In genomic region chr3:138248011-138248410, GRCm38 (mm10) we compare ENCODE assay signal across 14 mouse cellular contexts. TPM values are rescaled to one million over a fixed set of nuclear protein-coding genes. Genes with fewer than 3 reads are reported as not detected.
DNase-seq lines count a peak whose midpoint lies in the region; ATAC-seq lines count a peak whose summit lies in the region.
"Had no signal": no experiment of that assay in that cellular context is flagged by ENCODE, and none has a peak within 500 bp of the region (broad histone marks: within the 10 kb centered on the region; RNA-seq: fewer than 3 reads in every experiment).

No protein-coding gene starts in this region.

- intact Hi-C loops in heart, postnatal 25 days (cut with DNase I): loop anchor here (2.0 kb wide), 1 partner anchor 29 kb away; no protein-coding TSS in a partner anchor

- no peak overlapping the region for H3K4me3 ChIP-seq in midbrain, embryonic 11.5 days (ENCODE audit: low read depth, low read length)
- no peak overlapping the region for H3K4me3 ChIP-seq in midbrain, embryonic 16.5 days (ENCODE audit: low read depth, low read length)
- no peak overlapping the region for H3K4me3 ChIP-seq in kidney, embryonic 16.5 days (ENCODE audit: low read length)
- H3K4me3 ChIP-seq in stomach, embryonic 16.5 days (replicated peaks; ENCODE audit: low read length): no peak overlapping the region
- H3K4me3 ChIP-seq: forebrain, embryonic 13.5 days had no signal

- no peak overlapping the region for H3K9ac ChIP-seq in midbrain, embryonic 11.5 days (ENCODE audit: low read length)
- H3K9ac ChIP-seq in midbrain, embryonic 16.5 days (ENCODE audit: low read depth, low read length): no peak overlapping the region
- 0 out of 2 replicates have a peak overlapping the region, but pooled peaks have one; percentile 12 for H3K9ac ChIP-seq in kidney, embryonic 16.5 days (replicated peaks; ENCODE audit: low read length)
- H3K9ac ChIP-seq in stomach, embryonic 16.5 days (ENCODE audit: low read length): no peak overlapping the region
- H3K9ac ChIP-seq: forebrain, embryonic 13.5 days had no signal

- H3K4me1 ChIP-seq in midbrain, embryonic 11.5 days (ENCODE audit: control insufficient read depth, insufficient read depth, low read length): no peaks in the 10 kb centered on the region
- no peaks in the 10 kb centered on the region; the same call in 1 of the 2 replicates for H3K4me1 ChIP-seq in midbrain, embryonic 16.5 days (ENCODE audit: control insufficient read depth, insufficient read depth, low read length)
- peaks cover 26% of the 10 kb centered on the region for H3K4me1 ChIP-seq in kidney, embryonic 16.5 days (ENCODE audit: insufficient read depth, low read length)
- no peaks in the 10 kb centered on the region for H3K4me1 ChIP-seq in stomach, embryonic 16.5 days (ENCODE audit: control insufficient read depth, insufficient read depth, low read length)
- H3K4me1 ChIP-seq: forebrain, embryonic 13.5 days had no signal

- H3K27ac ChIP-seq in midbrain, embryonic 11.5 days (ENCODE audit: low read depth, low read length): no peak overlapping the region
- no peak overlapping the region for H3K27ac ChIP-seq in midbrain, embryonic 16.5 days (ENCODE audit: low read length)
- peak overlapping the region; percentile 82 for H3K27ac ChIP-seq in kidney, embryonic 16.5 days (ENCODE audit: low read length)
- no peak overlapping the region for H3K27ac ChIP-seq in stomach, embryonic 16.5 days (ENCODE audit: low read length)
- H3K27ac ChIP-seq: forebrain, embryonic 13.5 days had no signal

- H3K36me3 ChIP-seq in midbrain, embryonic 11.5 days (ENCODE audit: control insufficient read depth, insufficient read depth, low read length): no peaks in the 10 kb centered on the region
- no peaks in the 10 kb centered on the region for H3K36me3 ChIP-seq in midbrain, embryonic 16.5 days (ENCODE audit: control insufficient read depth, insufficient read depth, low read length)
- no peaks in the 10 kb centered on the region for H3K36me3 ChIP-seq in kidney, embryonic 16.5 days (ENCODE audit: insufficient read depth, low read length)
- no peaks in the 10 kb centered on the region for H3K36me3 ChIP-seq in stomach, embryonic 16.5 days (ENCODE audit: control insufficient read depth, insufficient read depth, low read length)

- 73% methylated on average over 7 of the region's 7 CpGs for WGBS in midbrain, embryonic 11.5 days
- WGBS in midbrain, embryonic 16.5 days: 77% methylated on average over 7 of the region's 7 CpGs
- 29% methylated on average over 7 of the region's 7 CpGs for WGBS in kidney, embryonic 16.5 days
- 68% methylated on average over 7 of the region's 7 CpGs for WGBS in stomach, embryonic 16.5 days

- no peak overlapping the region for H3K4me2 ChIP-seq in midbrain, embryonic 11.5 days
- no peak overlapping the region for H3K4me2 ChIP-seq in midbrain, embryonic 16.5 days (ENCODE audit: low read length)
- no peak overlapping the region; the same call in 1 of the 2 replicates for H3K4me2 ChIP-seq in kidney, embryonic 16.5 days (replicated peaks; ENCODE audit: low read depth, low read length)
- no peak overlapping the region for H3K4me2 ChIP-seq in stomach, embryonic 16.5 days (ENCODE audit: low read depth, low read length)
- H3K4me2 ChIP-seq: forebrain, embryonic 13.5 days had no signal

- H3K9me3 ChIP-seq in midbrain, embryonic 11.5 days (ENCODE audit: control insufficient read depth, low read length): no peaks in the 10 kb centered on the region
- no peaks in the 10 kb centered on the region for H3K9me3 ChIP-seq in midbrain, embryonic 16.5 days (replicated peaks; ENCODE audit: control insufficient read depth, low read length, poor library complexity, severe bottlenecking)
- H3K9me3 ChIP-seq in kidney, embryonic 16.5 days (ENCODE audit: low read length): no peaks in the 10 kb centered on the region
- no peaks in the 10 kb centered on the region for H3K9me3 ChIP-seq in stomach, embryonic 16.5 days (replicated peaks; ENCODE audit: control insufficient read depth, low read length)
- H3K9me3 ChIP-seq: forebrain, embryonic 13.5 days had no signal

- ATAC-seq in midbrain, embryonic 11.5 days (ENCODE audit: low FRiP score): no peak
- ATAC-seq in midbrain, embryonic 16.5 days: no peak
- ATAC-seq in kidney, embryonic 16.5 days (ENCODE audit: low FRiP score, low TSS enrichment): peak; percentile 97
- ATAC-seq in stomach, embryonic 16.5 days (ENCODE audit: insufficient read depth, low FRiP score): peak; percentile 27; the same call in 1 of the 2 replicates
- ATAC-seq: forebrain, embryonic 13.5 days had no signal

- H3K27me3 ChIP-seq in midbrain, embryonic 11.5 days (ENCODE audit: control insufficient read depth, insufficient read depth, low read length): no peaks in the 10 kb centered on the region
- H3K27me3 ChIP-seq in midbrain, embryonic 16.5 days (ENCODE audit: control insufficient read depth, insufficient read depth, low read depth, low read length): no peaks in the 10 kb centered on the region
- no peaks in the 10 kb centered on the region for H3K27me3 ChIP-seq in kidney, embryonic 16.5 days (ENCODE audit: insufficient read depth, low read length)
- H3K27me3 ChIP-seq in stomach, embryonic 16.5 days (ENCODE audit: control insufficient read depth, insufficient read depth, low read length): no peaks in the 10 kb centered on the region
- H3K27me3 ChIP-seq: forebrain, embryonic 13.5 days had no signal

- peak; percentile 29 for DNase-seq in heart, adult 8-10 months (ENCODE audit: low spot score)
- DNase-seq in heart, postnatal 25 days (ENCODE audit: low spot score): no peak
- peak; percentile 12 for DNase-seq in midbrain, embryonic 11.5 days (ENCODE audit: low spot score, missing footprints)
- no peak for DNase-seq in MN1 (ENCODE audit: low spot score)
- DNase-seq in thymus, postnatal 14 days: no peak
- DNase-seq: cerebellum, adult 8-10 months had no signal

RNA-seq across cellular contexts. Expression of gene Adh1, which starts 12.8 kb away (rescaled TPM):
- total RNA-seq in heart, adult 8-10 months (2022): 10 to 100 TPM; 26.8 to 55.8 (median 33.1) TPM
- 10 to 100 TPM; 25.6 to 40.3 TPM for total RNA-seq in heart, postnatal 25 days (2021)
- 0.23 and 0.48 TPM in 2 replicates for polyA plus RNA-seq in midbrain, embryonic 11.5 days (2014; fragmentation: Nextera tagmentation; extraction: Ambion mirVana)
- 1.1 TPM in 2 replicates for polyA plus RNA-seq in midbrain, embryonic 16.5 days (2015; fragmentation: Nextera tagmentation; extraction: Ambion mirVana)
- 77.6 and 115 TPM in 2 replicates for polyA plus RNA-seq in kidney, embryonic 16.5 days (2015; fragmentation: Nextera tagmentation; extraction: Ambion mirVana)
- 63.3 and 92.5 TPM in 2 replicates for polyA plus RNA-seq in stomach, embryonic 16.5 days (2015; fragmentation: Nextera tagmentation; extraction: Ambion mirVana)
- total RNA-seq: hematopoietic stem cell, adult 5-6 weeks had no signal

RNA-seq across cellular contexts. Expression of gene Adh7, which starts 30.5 kb away (rescaled TPM):
- total RNA-seq in heart, adult 8-10 months (2022): under 1 TPM; 0.11 to 0.81 (median 0.47) TPM
- total RNA-seq in heart, postnatal 25 days (2021): under 1 TPM; 0.08 to 0.14 TPM
- polyA plus RNA-seq in midbrain, embryonic 11.5 days (2014; fragmentation: Nextera tagmentation; extraction: Ambion mirVana): 0.11 and 0.16 TPM in 2 replicates
- polyA plus RNA-seq in midbrain, embryonic 16.5 days (2015; fragmentation: Nextera tagmentation; extraction: Ambion mirVana): 1.3 and 1.6 TPM in 2 replicates
- 0.46 and 0.66 TPM in 2 replicates for polyA plus RNA-seq in kidney, embryonic 16.5 days (2015; fragmentation: Nextera tagmentation; extraction: Ambion mirVana)
- polyA plus RNA-seq in stomach, embryonic 16.5 days (2015; fragmentation: Nextera tagmentation; extraction: Ambion mirVana): 0.79 and 1.6 TPM in 2 replicates
- total RNA-seq: hematopoietic stem cell, adult 5-6 weeks; megakaryocyte, adult 5-6 weeks had no signal
- polyA plus RNA-seq: forebrain, embryonic 13.5 days had no signal

RNA-seq across cellular contexts. Expression of gene 4930579F01Rik, which starts 54.4 kb away (rescaled TPM):
- total RNA-seq in heart, adult 8-10 months (2022): not detected
- total RNA-seq in heart, postnatal 25 days (2021): not detected
- polyA plus RNA-seq in midbrain, embryonic 11.5 days (2014; fragmentation: Nextera tagmentation; extraction: Ambion mirVana): not detected in 2 replicates
- not detected in 2 replicates for polyA plus RNA-seq in midbrain, embryonic 16.5 days (2015; fragmentation: Nextera tagmentation; extraction: Ambion mirVana)
- 0.10 and 0.21 TPM in 2 replicates for polyA plus RNA-seq in kidney, embryonic 16.5 days (2015; fragmentation: Nextera tagmentation; extraction: Ambion mirVana)
- polyA plus RNA-seq in stomach, embryonic 16.5 days (2015; fragmentation: Nextera tagmentation; extraction: Ambion mirVana): 0.13 and 0.32 TPM in 2 replicates
- total RNA-seq: gastrocnemius, postnatal 36 days; hematopoietic stem cell, adult 5-6 weeks; liver, adult 2 months; megakaryocyte, adult 5-6 weeks had no signal
- polyA plus RNA-seq: forebrain, embryonic 13.5 days; liver, adult 2 months had no signal

Comparison
In these comparisons a context has a peak if more than half of its experiments do, and no peak if none do; other contexts are left out.
1. DNase-seq: peak in heart, adult 8-10 months (single experiment) and midbrain, embryonic 11.5 days (single experiment); none in heart, postnatal 25 days (single experiment), MN1 (single experiment) and thymus, postnatal 14 days (single experiment).
2. ATAC-seq: peak in kidney, embryonic 16.5 days (single experiment) and stomach, embryonic 16.5 days (single experiment); none in midbrain, embryonic 11.5 days (single experiment) and midbrain, embryonic 16.5 days (single experiment).
3. RNA of gene Adh1, which starts 12.8 kb away (polyA plus RNA-seq): 77.6 to 115 TPM in kidney, embryonic 16.5 days and 63.3 to 92.5 TPM in stomach, embryonic 16.5 days; 1.1 TPM in midbrain, embryonic 16.5 days and 0.23 to 0.48 TPM in midbrain, embryonic 11.5 days; every median in the first group is over 10 times any median in the second.